Mouse (Mus musculus) limb, embryonic 14.5 days (tissue): ENCODE data around the gene Plekha7. TPM values are rescaled to one million over a fixed set of nuclear protein-coding genes. Genes with fewer than 3 reads are reported as not detected.

Experiments used
- ATAC-seq: fragments of 200-750 bp; cut with Nextera tagmentation; 2 replicates; pipeline ENCODE4 v1.8.0; 2017; ENCODE audit warnings: low read depth, moderate number of reproducible peaks, moderate TSS enrichment; ENCODE audit not compliant: low FRiP score
- DNase-seq: peaks from one replicate; pipeline ENCODE4 v3.0.0-alpha.2; 2015; ENCODE audit warnings: low spot score
- H3K27ac ChIP-seq: fragments of 300-500 bp; sonication (generic); replicated peaks from 2 replicates; pipeline ENCODE4 v1.5.1; 2014; ENCODE audit warnings: low read depth, mild to moderate bottlenecking, low read length, moderate library complexity, mixed read lengths
- H3K27me3 ChIP-seq: fragments of 300-500 bp; sonication (generic); 2 replicates; pipeline ENCODE4 v1.6.1; 2014; ENCODE audit warnings: low read length, mixed read lengths; ENCODE audit not compliant: control insufficient read depth, insufficient read depth
- H3K36me3 ChIP-seq: fragments of 300-500 bp; sonication (generic); 2 replicates; pipeline ENCODE4 v1.6.1; 2014; ENCODE audit warnings: mild to moderate bottlenecking, low read length, moderate library complexity, mixed read lengths; ENCODE audit not compliant: control insufficient read depth, insufficient read depth
- H3K4me1 ChIP-seq: fragments of 300-500 bp; sonication (generic); 2 replicates; pipeline ENCODE4 v1.6.1; 2014; ENCODE audit warnings: antibody characterized with exemption, low read length, mixed read lengths; ENCODE audit not compliant: control insufficient read depth, insufficient read depth
- H3K4me2 ChIP-seq: fragments of 300-500 bp; sonication (generic); replicated peaks from 2 replicates; pipeline ENCODE4 v1.6.1; 2014; ENCODE audit warnings: low read depth, mild to moderate bottlenecking, low read length, moderate library complexity; ENCODE audit not compliant: severe bottlenecking
- H3K4me3 ChIP-seq: fragments of 300-500 bp; sonication (generic); replicated peaks from 2 replicates; pipeline ENCODE4 v1.5.1; 2014; ENCODE audit warnings: low read length
- H3K9ac ChIP-seq: fragments of 300-500 bp; sonication (generic); 2 replicates; pipeline ENCODE4 v1.6.1; 2014; ENCODE audit warnings: mild to moderate bottlenecking, low read depth, low read length, moderate library complexity; ENCODE audit not compliant: severe bottlenecking
- H3K9me3 ChIP-seq: fragments of 300-500 bp; sonication (generic); 2 replicates; pipeline ENCODE4 v1.6.1; 2016; ENCODE audit warnings: low read length; ENCODE audit not compliant: control insufficient read depth
- POLR2A ChIP-seq: fragments of 200-500 bp; IDR thresholded peaks from 2 replicates; pipeline ENCODE4 v1.8.0; 2012; ENCODE audit warnings: inconsistent platforms, mild to moderate bottlenecking, moderate library complexity, borderline replicate concordance; ENCODE audit not compliant: insufficient read depth, insufficient read length; ENCODE audit errors: extremely low read depth
- WGBS: fragments of 180-500 bp; shearing (Covaris S2); extraction: QIAGEN DNeasy Blood & Tissue Kit; methylation state at CpG from one replicate; pipeline ENCODE4 v1.1.7; 2014; 5-methylcytosine and 5-hydroxymethylcytosine counted together
- polyA plus RNA-seq, 2 experiments: library from polyadenylated mRNA; depleted of rRNA in 1 of 2; stranded (reverse) in 1 of 2; unstranded in 1 of 2; fragments of >200 nt; fragmentation: Nextera tagmentation in 1 of 2; extraction: Ambion mirVana in 1 of 2; gene quantifications; 2 replicates each; pipeline versions ENCODE4 v1.2.1 to v1.2.3; 2012 to 2014

Plekha7 gene
- polyA plus RNA-seq, 2 experiments: 9.9 to 14.3 TPM

GRCm38 (mm10) chr7:116208880-116209279, 99.3 kb downstream of the Plekha7 start:
- Histone ChIP-seq H3K27ac (no peak overlapping the region), H3K9ac (no peak overlapping the region), H3K4me1 (peaks cover 27% of the 10 kb centered on the region), H3K9me3 (no peaks in the 10 kb centered on the region), H3K27me3 (no peaks in the 10 kb centered on the region), H3K4me2 (no peak overlapping the region), H3K36me3 (no peaks in the 10 kb centered on the region), H3K4me3 (no peak overlapping the region)
- no peak for DNase-seq
- no peak for ATAC-seq
- WGBS: 54% methylated on average over 8 of the region's 8 CpGs
- TF ChIP-seq POLR2A: no peak

- Histone ChIP-seq H3K27me3 (no peaks in the 10 kb centered on the region), H3K4me1 (peaks cover 27% of the 10 kb centered on the region), H3K4me2 (no peak overlapping the region), H3K9me3 (no peaks in the 10 kb centered on the region), H3K9ac (no peak overlapping the region), H3K27ac (no peak overlapping the region), H3K4me3 (no peak overlapping the region), H3K36me3 (no peaks in the 10 kb centered on the region)
- no peak for DNase-seq
- 55% methylated on average over 7 of the region's 7 CpGs for WGBS
- TF ChIP-seq POLR2A: no peak
- ATAC-seq: no peak
These were observed 101.2 kb downstream of the Plekha7 start for GRCm38 (mm10) chr7:116206806-116207571.

- H3K4me3 ChIP-seq: no peak overlapping the region
- H3K4me2 ChIP-seq: no peak overlapping the region
- no peaks in the 10 kb centered on the region for H3K9me3 ChIP-seq
- TF ChIP-seq POLR2A: no peak
- 81% methylated on average over 2 of the region's 2 CpGs for WGBS
- H3K4me1 ChIP-seq: peaks cover 15% of the 10 kb centered on the region
- no peaks in the 10 kb centered on the region for H3K27me3 ChIP-seq
- no peak overlapping the region for H3K9ac ChIP-seq
- ATAC-seq: no peak
- DNase-seq: no peak
- H3K36me3 ChIP-seq: no peaks in the 10 kb centered on the region
- no peak overlapping the region for H3K27ac ChIP-seq
These were observed 102.7 kb downstream of the Plekha7 start for GRCm38 (mm10) chr7:116205451-116205850.

- 0 out of 2 replicates have a peak, but pooled peaks cover 5% of the 10 kb centered on the region for H3K4me1 ChIP-seq
- no peak overlapping the region for H3K4me2 ChIP-seq
- H3K27me3 ChIP-seq: no peaks in the 10 kb centered on the region
- 58% methylated on average over 10 of the region's 10 CpGs for WGBS
- no peak overlapping the region for H3K27ac ChIP-seq
- no peak overlapping the region for H3K4me3 ChIP-seq
- H3K9me3 ChIP-seq: no peaks in the 10 kb centered on the region
- no peak for DNase-seq
- no peak for ATAC-seq
- H3K9ac ChIP-seq: no peak overlapping the region
- no peak for TF ChIP-seq POLR2A
- no peaks in the 10 kb centered on the region for H3K36me3 ChIP-seq
These were observed 106.0 kb downstream of the Plekha7 start for GRCm38 (mm10) chr7:116202033-116202681.

GRCm38 (mm10) chr7:116200951-116201351, 107.2 kb downstream of the Plekha7 start:
- Histone ChIP-seq H3K27ac (no peak overlapping the region), H3K4me3 (no peak overlapping the region), H3K9ac (no peak overlapping the region), H3K27me3 (no peaks in the 10 kb centered on the region), H3K9me3 (no peaks in the 10 kb centered on the region), H3K4me2 (no peak overlapping the region), H3K4me1 (peaks cover 5% of the 10 kb centered on the region; the same call in 1 of the 2 replicates), H3K36me3 (no peaks in the 10 kb centered on the region)
- no peak for DNase-seq
- TF ChIP-seq POLR2A: no peak
- WGBS: 54% methylated on average over 1 of the region's 1 CpGs
- ATAC-seq: no peak
